Mouse (Mus musculus) forebrain, embryonic 14.5 days (tissue): Measurements from ENCODE around the gene Smarce1. TPM values are rescaled to one million over a fixed set of nuclear protein-coding genes. Genes with fewer than 3 reads are reported as not detected.
A peak's percentile ranks its signal among the peaks of the same experiment; 100 is the strongest.

Experiments
- ATAC-seq: fragments of 200-750 bp; cut with Nextera tagmentation; 2 replicates; pipeline ENCODE4 v1.8.0; 2017; ENCODE audit warnings: mild to moderate bottlenecking, moderate library complexity
- DNase-seq: peaks from one replicate; pipeline ENCODE4 v3.0.0-alpha.2; 2015; ENCODE audit warnings: low spot score
- H3K27ac ChIP-seq: fragments of 300-500 bp; sonication (generic); 2 replicates; pipeline ENCODE4 v1.5.1; 2014; ENCODE audit warnings: low read depth, mild to moderate bottlenecking, control low read depth, low read length, moderate library complexity
- H3K27me3 ChIP-seq: fragments of 300-500 bp; sonication (generic); replicated peaks from 2 replicates; pipeline ENCODE4 v1.6.1; 2014; ENCODE audit warnings: low read length, control low read depth, mixed read lengths; ENCODE audit not compliant: control insufficient read depth, insufficient read depth
- H3K36me3 ChIP-seq: fragments of 300-500 bp; sonication (generic); 2 replicates; pipeline ENCODE4 v1.6.1; 2014; ENCODE audit warnings: low read length, control low read depth; ENCODE audit not compliant: control insufficient read depth, insufficient read depth
- H3K4me1 ChIP-seq: fragments of 300-500 bp; sonication (generic); 2 replicates; pipeline ENCODE4 v1.6.1; 2014; ENCODE audit warnings: antibody characterized with exemption, low read length, control low read depth; ENCODE audit not compliant: control insufficient read depth, insufficient read depth
- H3K4me2 ChIP-seq: fragments of 300-500 bp; sonication (generic); 2 replicates; pipeline ENCODE4 v1.6.1; 2014; ENCODE audit warnings: mild to moderate bottlenecking, control low read depth, low read length
- H3K4me3 ChIP-seq: fragments of 300-500 bp; sonication (generic); 2 replicates; pipeline ENCODE4 v1.5.1; 2014; ENCODE audit warnings: low read depth, low read length, control low read depth
- H3K9ac ChIP-seq: fragments of 300-500 bp; sonication (generic); 2 replicates; pipeline ENCODE4 v1.6.1; 2014; ENCODE audit warnings: mild to moderate bottlenecking, low read length, control low read depth, moderate library complexity
- H3K9me3 ChIP-seq: fragments of 300-500 bp; sonication (generic); replicated peaks from 2 replicates; pipeline ENCODE4 v1.6.1; 2016; ENCODE audit warnings: low read length, control low read depth, mixed read lengths; ENCODE audit not compliant: control insufficient read depth
- WGBS: fragments of 180-500 bp; shearing (Covaris S2); extraction: QIAGEN DNeasy Blood & Tissue Kit; methylation state at CpG from one replicate; pipeline ENCODE4 v1.1.7; 2014; 5-methylcytosine and 5-hydroxymethylcytosine counted together
- polyA plus RNA-seq: library from polyadenylated mRNA; unstranded; fragments of >200 nt; fragmentation: Nextera tagmentation; extraction: Ambion mirVana; gene quantifications from 2 replicates; pipeline ENCODE4 v1.2.1, GENCODE M21; 2014

The Smarce1 gene
- polyA plus RNA-seq, 1 experiment from 2014 or later, result 214 TPM

- H3K4me3 ChIP-seq, result peak overlapping the region; percentile 26
- peak overlapping the region; percentile 53 for H3K4me2 ChIP-seq
- H3K27ac ChIP-seq, result no peak overlapping the region
- H3K9me3 ChIP-seq, result no peaks in the 10 kb centered on the region
- DNase-seq (no peak), ATAC-seq (no peak)
- no peaks in the 10 kb centered on the region for H3K36me3 ChIP-seq
- 73% methylated on average over 3 of the region's 3 CpGs for WGBS
- H3K27me3 ChIP-seq, result no peaks in the 10 kb centered on the region
- H3K4me1 ChIP-seq, result peaks cover 4% of the 10 kb centered on the region
- H3K9ac ChIP-seq, result peak overlapping the region; percentile 60
Measured at GRCm38 (mm10) chr11:99243200-99243819, 12.5 kb upstream of the Smarce1 start.

GRCm38 (mm10) chr11:99242056-99242455, 11.2 kb upstream of the Smarce1 start:
- no peak for DNase-seq
- no peak overlapping the region for H3K4me3 ChIP-seq
- peaks cover 4% of the 10 kb centered on the region for H3K4me1 ChIP-seq
- H3K27ac ChIP-seq, result no peak overlapping the region
- ATAC-seq, result no peak
- H3K9ac ChIP-seq, result no peak overlapping the region
- no peak overlapping the region for H3K4me2 ChIP-seq
- no peaks in the 10 kb centered on the region for H3K9me3 ChIP-seq
- no peaks in the 10 kb centered on the region for H3K27me3 ChIP-seq
- WGBS, result 78% methylated on average over 5 of the region's 5 CpGs
- no peaks in the 10 kb centered on the region for H3K36me3 ChIP-seq

DNA sequence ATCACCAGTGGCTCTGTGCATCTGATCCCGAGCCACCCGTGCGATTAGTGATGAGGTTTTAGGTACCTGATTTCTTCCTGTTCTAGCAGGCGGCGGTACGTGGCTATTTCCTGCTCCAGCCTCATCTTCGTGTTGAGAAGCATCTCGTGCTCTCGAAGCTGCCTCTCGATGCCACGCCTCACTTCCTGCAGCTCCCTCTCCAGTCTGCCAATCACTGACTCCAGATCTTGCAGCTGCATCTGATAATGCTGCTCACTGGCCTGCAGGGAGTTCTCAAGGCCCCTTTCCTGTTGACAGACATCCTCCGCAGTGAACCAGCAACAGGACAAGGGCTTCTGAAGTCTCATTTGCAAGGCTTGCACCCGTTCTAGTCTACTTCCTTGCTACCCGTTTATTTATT, 7.7 kb upstream of the Smarce1 start:
- 80% methylated on average over 14 of the region's 14 CpGs for WGBS
- ATAC-seq, result no peak
- no peak overlapping the region for H3K4me3 ChIP-seq

DNA sequence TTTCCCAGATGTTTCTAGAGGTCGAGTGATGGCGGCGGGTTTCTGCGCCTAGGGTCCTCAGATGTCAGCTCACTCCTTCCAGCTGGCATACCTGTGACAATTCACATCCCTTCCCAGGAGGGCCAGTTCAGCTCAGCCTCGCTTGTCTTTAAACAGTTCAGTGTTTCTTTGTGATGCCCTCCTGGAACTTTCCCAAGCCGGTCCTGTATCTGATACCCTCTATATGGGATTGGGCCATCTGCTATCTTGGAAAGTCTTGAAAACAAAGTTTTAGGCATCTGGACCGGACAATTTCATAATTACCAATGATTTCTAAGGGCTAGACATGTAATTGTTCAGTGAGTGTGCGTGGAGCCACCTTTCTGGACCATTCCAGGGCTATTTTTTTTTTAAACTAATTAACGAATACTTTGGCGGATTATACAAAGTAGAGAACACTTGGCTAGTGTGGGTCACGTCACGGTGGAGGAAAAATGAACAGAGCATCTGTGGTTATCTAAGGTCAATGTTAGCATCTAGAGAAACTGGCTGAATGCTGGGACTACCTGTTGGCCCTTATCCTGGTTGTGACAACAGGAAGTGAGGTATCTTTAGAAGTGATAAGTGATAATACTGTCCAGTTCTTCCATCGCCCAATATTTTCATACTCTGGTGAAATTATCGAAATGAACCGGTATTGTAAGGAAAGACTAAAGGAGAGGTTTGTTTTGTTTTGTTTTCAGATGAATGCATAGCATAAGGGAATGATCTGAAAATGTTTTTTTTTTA, 416 bp upstream of the Smarce1 start:
- 19% methylated on average over 15 of the region's 15 CpGs for WGBS

More for the DNA sequence above, 7.7 kb upstream of the Smarce1 start:
- DNase-seq, result no peak
- Histone ChIP-seq H3K4me2 (no peak overlapping the region), H3K9me3 (no peaks in the 10 kb centered on the region), H3K4me1 (no peaks in the 10 kb centered on the region), H3K9ac (no peak overlapping the region), H3K27me3 (no peaks in the 10 kb centered on the region), H3K36me3 (no peaks in the 10 kb centered on the region), H3K27ac (no peak overlapping the region)

GRCm38 (mm10) chr11:99229641-99230260, 1.1 kb downstream of the Smarce1 start:
- Histone ChIP-seq H3K4me2 (peak overlapping the region; percentile 80), H3K4me1 (peaks cover 12% of the 10 kb centered on the region; the same call in 1 of the 2 replicates), H3K36me3 (peaks cover 29% of the 10 kb centered on the region), H3K9ac (peak overlapping the region; percentile 98), H3K27me3 (no peaks in the 10 kb centered on the region), H3K27ac (peak overlapping the region; percentile 100), H3K9me3 (no peaks in the 10 kb centered on the region), H3K4me3 (peak overlapping the region; percentile 84)
- ATAC-seq (peak; percentile 65), DNase-seq (peak; percentile 33)
- WGBS, result under 1% methylated on average over 31 of the region's 31 CpGs

More for the DNA sequence above, 416 bp upstream of the Smarce1 start:
- DNase-seq, result peak; percentile 72
- H3K9me3 ChIP-seq, result no peaks in the 10 kb centered on the region
- H3K4me2 ChIP-seq, result peak overlapping the region; percentile 80
- H3K27me3 ChIP-seq, result no peaks in the 10 kb centered on the region
- H3K4me1 ChIP-seq, result peaks cover 12% of the 10 kb centered on the region; the same call in 1 of the 2 replicates
- ATAC-seq, result no peak; the same call in 1 of the 2 replicates
- H3K4me3 ChIP-seq, result peak overlapping the region; percentile 84
- peak overlapping the region; percentile 98 for H3K9ac ChIP-seq
- peaks cover 16% of the 10 kb centered on the region for H3K36me3 ChIP-seq
- H3K27ac ChIP-seq, result peak overlapping the region; percentile 100

DNA sequence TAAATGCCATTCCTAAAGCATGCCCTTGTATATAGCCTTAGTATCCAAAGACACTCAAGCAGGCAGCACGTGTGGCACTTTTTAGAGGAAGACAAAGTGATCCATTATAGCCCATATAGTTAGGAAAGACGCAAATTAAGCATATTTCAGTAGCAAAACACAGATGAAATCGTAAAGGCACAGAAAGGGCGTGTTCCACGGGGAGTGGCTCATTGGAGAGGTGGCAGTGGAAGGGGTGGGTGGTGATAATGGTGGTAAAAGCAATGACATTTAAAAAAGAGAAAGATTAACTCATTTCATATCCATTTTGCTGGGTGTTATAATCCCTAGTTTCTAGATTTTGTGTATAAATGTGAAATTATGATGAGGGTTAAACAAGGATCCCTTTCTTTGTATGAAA, 4.5 kb downstream of the Smarce1 start:
- H3K4me1 ChIP-seq, result peaks cover 10% of the 10 kb centered on the region; the same call in 1 of the 2 replicates
- WGBS, result 90% methylated on average over 5 of the region's 5 CpGs
- no peaks in the 10 kb centered on the region for H3K9me3 ChIP-seq
- DNase-seq (no peak), ATAC-seq (no peak)
- H3K9ac ChIP-seq, result no peak overlapping the region
- H3K27ac ChIP-seq, result no peak overlapping the region
- peaks cover 58% of the 10 kb centered on the region for H3K36me3 ChIP-seq
- no peak overlapping the region for H3K4me3 ChIP-seq
- H3K4me2 ChIP-seq, result no peak overlapping the region
- no peaks in the 10 kb centered on the region for H3K27me3 ChIP-seq

- no peak for ATAC-seq
- H3K27ac ChIP-seq, result no peak overlapping the region
- DNase-seq, result no peak
- 0 out of 2 replicates have a peak, but pooled peaks cover 4% of the 10 kb centered on the region for H3K4me1 ChIP-seq
- 84% methylated on average over 5 of the region's 5 CpGs for WGBS
- H3K9me3 ChIP-seq, result no peaks in the 10 kb centered on the region
- H3K4me2 ChIP-seq, result no peak overlapping the region
- H3K36me3 ChIP-seq, result peaks cover 81% of the 10 kb centered on the region
- H3K4me3 ChIP-seq, result no peak overlapping the region
- no peaks in the 10 kb centered on the region for H3K27me3 ChIP-seq
- no peak overlapping the region for H3K9ac ChIP-seq
Measured at GRCm38 (mm10) chr11:99223310-99223709, 7.5 kb downstream of the Smarce1 start.

- no peak overlapping the region for H3K27ac ChIP-seq
- no peak for ATAC-seq
- no peaks in the 10 kb centered on the region for H3K9me3 ChIP-seq
- 78% methylated on average over 2 of the region's 2 CpGs for WGBS
- H3K4me1 ChIP-seq, result no peaks in the 10 kb centered on the region
- H3K27me3 ChIP-seq, result no peaks in the 10 kb centered on the region
- no peak for DNase-seq
- peaks cover 83% of the 10 kb centered on the region for H3K36me3 ChIP-seq
- H3K9ac ChIP-seq, result no peak overlapping the region
- no peak overlapping the region for H3K4me3 ChIP-seq
- no peak overlapping the region for H3K4me2 ChIP-seq
Measured at GRCm38 (mm10) chr11:99221811-99222210, 9.0 kb downstream of the Smarce1 start.
